Mouse (Mus musculus): ENCODE measurements around the gene Snrnp35.

- TF ChIP-seq EP300 (IDR thresholded peaks at IDR 0.05; ENCODE audit: low read depth) (no peak), CTCF (IDR thresholded peaks at IDR 0.05; ENCODE audit: low read depth) (no peak)
Measured at GRCm38 (mm10) chr5:124521588-124521987, 38.7 kb downstream of the Snrnp35 start.
